Comparison of ENCODE assay signal across 8 mouse cellular contexts in the genomic region with DNA sequence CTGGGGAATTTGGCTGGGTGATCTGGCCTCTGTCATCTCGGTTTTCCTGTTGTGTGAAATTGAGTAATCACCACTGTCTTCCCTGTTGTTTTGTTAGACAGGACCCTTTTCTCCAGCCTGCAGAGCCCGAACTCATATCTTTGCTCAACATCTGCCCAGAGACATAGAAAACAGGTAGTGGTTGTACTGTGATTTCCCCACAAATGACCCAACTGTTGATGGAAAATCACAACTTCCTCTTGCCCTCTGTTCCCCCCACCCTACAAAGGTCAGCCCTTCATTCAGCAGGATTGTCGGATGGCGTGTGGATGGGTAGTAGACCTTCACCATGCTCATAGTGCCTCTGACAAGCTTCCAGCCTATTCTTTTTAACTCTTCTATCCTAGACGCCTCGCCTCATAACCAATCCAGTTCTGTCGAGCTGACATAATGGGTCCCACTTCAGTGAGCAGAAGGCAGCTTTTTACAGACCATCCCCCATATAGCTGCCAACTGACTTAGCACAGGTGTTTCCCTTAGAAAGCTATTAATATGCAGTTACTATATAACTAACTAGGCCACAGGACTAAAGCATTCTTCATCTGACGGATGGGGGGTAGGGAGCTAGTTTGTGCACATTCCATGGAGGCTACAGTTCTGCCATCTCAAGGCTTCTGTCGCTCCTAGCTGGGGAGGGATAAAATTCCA. TPM values are rescaled to one million over a fixed set of nuclear protein-coding genes. Genes with fewer than 3 reads are reported as not detected.
DNase-seq lines count a peak whose midpoint lies in the region; ATAC-seq and TF ChIP-seq lines count a peak whose summit lies in the region.
"Had no signal": no experiment of that assay in that cellular context is flagged by ENCODE, and none has a peak within 500 bp of the region (broad histone marks: within the 10 kb centered on the region; RNA-seq: fewer than 3 reads in every experiment).

No protein-coding gene starts in this region.

- H3K36me3 ChIP-seq in lung, embryonic 14.5 days (ENCODE audit: insufficient read depth), result peaks cover 26% of the 10 kb centered on the region
- peaks cover 39% of the 10 kb centered on the region for H3K36me3 ChIP-seq in kidney, embryonic 15.5 days

- no peak for TF ChIP-seq CTCF in lung, embryonic 14.5 days (IDR thresholded peaks at IDR 0.05; ENCODE audit: low read depth)
- no peak for TF ChIP-seq CTCF in lung, adult 2 months (IDR thresholded peaks at IDR 0.05; ENCODE audit: insufficient read depth, low read length)

- H3K4me3 ChIP-seq in lung, embryonic 14.5 days (ENCODE audit: low read depth, low read length), result no peak overlapping the region
- no peak overlapping the region for H3K4me3 ChIP-seq in lung, adult 2 months (replicated peaks; ENCODE audit: extremely low read depth, low read depth, low read length)
- no peak overlapping the region for H3K4me3 ChIP-seq in kidney, embryonic 15.5 days (replicated peaks)

- no peak for TF ChIP-seq POLR2A in lung, adult 2 months (IDR thresholded peaks at IDR 0.05; ENCODE audit: borderline replicate concordance, extremely low read depth, low read depth, low read length)

- H3K4me2 ChIP-seq in lung, embryonic 14.5 days, result 0 out of 2 replicates have a peak overlapping the region, but pooled peaks have one; percentile 18
- no peak overlapping the region for H3K4me2 ChIP-seq in kidney, embryonic 15.5 days
- H3K4me2 ChIP-seq: midbrain, embryonic 11.5 days had no signal

- H3K9ac ChIP-seq in lung, embryonic 14.5 days, result no peak overlapping the region
- no peak overlapping the region for H3K9ac ChIP-seq in kidney, embryonic 15.5 days

- H3K4me1 ChIP-seq in lung, embryonic 14.5 days (ENCODE audit: insufficient read depth), result peaks cover 13% of the 10 kb centered on the region
- H3K4me1 ChIP-seq in lung, adult 2 months (ENCODE audit: control insufficient read depth, insufficient read depth, low read length), result peaks cover 28% of the 10 kb centered on the region
- H3K4me1 ChIP-seq in kidney, embryonic 15.5 days, result peaks cover 37% of the 10 kb centered on the region

- H3K9me3 ChIP-seq in lung, embryonic 14.5 days (ENCODE audit: low read depth, low read length), result peaks cover 6% of the 10 kb centered on the region; the same call in 1 of the 2 replicates
- no peaks in the 10 kb centered on the region for H3K9me3 ChIP-seq in kidney, embryonic 15.5 days (replicated peaks)

- WGBS in lung, embryonic 14.5 days, result 61% methylated on average over 9 of the region's 9 CpGs
- 49% methylated on average over 9 of the region's 9 CpGs for WGBS in lung, adult 2 months
- 50% methylated on average over 9 of the region's 9 CpGs for WGBS in kidney, embryonic 15.5 days

- ATAC-seq in lung, embryonic 14.5 days (ENCODE audit: insufficient read depth), result peak; percentile 63
- peak; percentile 84 for ATAC-seq in granulocyte monocyte progenitor cell, adult 5-6 weeks (replicated peaks; ENCODE audit: poor library complexity, severe bottlenecking)
- peak; percentile 91 for ATAC-seq in kidney, embryonic 15.5 days (replicated peaks; ENCODE audit: low FRiP score)
- ATAC-seq in megakaryocyte-erythroid progenitor cell, adult 5-6 weeks (replicated peaks; ENCODE audit: low FRiP score, low TSS enrichment, poor library complexity, severe bottlenecking), result peak; percentile 35; the same call in 1 of the 2 replicates

- peak overlapping the region; percentile 73 for H3K27ac ChIP-seq in lung, embryonic 14.5 days (ENCODE audit: low read depth)
- H3K27ac ChIP-seq in kidney, embryonic 15.5 days, result peak overlapping the region; percentile 90

- peak; percentile 39 for DNase-seq in lung, embryonic 14.5 days
- no peak for DNase-seq in lung, adult 2 months
- DNase-seq in layer of hippocampus, adult 18-20 months (ENCODE audit: low spot score in 2 of 2), result no peak
- DNase-seq in layer of hippocampus, postnatal 14 days (ENCODE audit: low spot score in 2 of 2), result no peak

- H3K27me3 ChIP-seq in lung, embryonic 14.5 days (ENCODE audit: insufficient read depth, low read length), result no peaks in the 10 kb centered on the region
- no peaks in the 10 kb centered on the region for H3K27me3 ChIP-seq in kidney, embryonic 15.5 days

RNA-seq across cellular contexts. Expression of gene St3gal6, which starts 42.7 kb away (rescaled TPM):
- 26.6 and 30.2 TPM in 2 replicates for polyA plus RNA-seq in lung, embryonic 14.5 days (2014; fragmentation: Nextera tagmentation; extraction: Ambion mirVana)
- polyA plus RNA-seq in lung, adult 2 months (2012; rRNA removed), result 38.8 and 60.1 TPM in 2 replicates
- total RNA-seq in granulocyte monocyte progenitor cell, adult 5-6 weeks (2014; fragmentation: Nextera tagmentation), result not detected in 2 replicates
- total RNA-seq in granulocyte monocyte progenitor cell, adult 5-6 weeks (2017), result 0.73 TPM in 1 of 2 replicates, not detected in the other
- polyA plus RNA-seq in kidney, embryonic 15.5 days (2015; fragmentation: Nextera tagmentation; extraction: Ambion mirVana), result 71.9 and 75.2 TPM in 2 replicates
- 40.1 and 61.6 TPM in 2 replicates for total RNA-seq in megakaryocyte-erythroid progenitor cell, adult 5-6 weeks (2014; fragmentation: Nextera tagmentation)
- total RNA-seq in megakaryocyte-erythroid progenitor cell, adult 5-6 weeks (2017), result 39.9 and 44.9 TPM in 2 replicates
- 10 to 100 TPM; 13.8 to 14.1 TPM for total RNA-seq in layer of hippocampus, adult 18-20 months (2021)
- 10 to 100 TPM; 16.1 to 20.4 TPM for total RNA-seq in layer of hippocampus, postnatal 14 days (2021)

Comparison
In these comparisons a context has a peak if more than half of its experiments do, and no peak if none do; other contexts are left out.
1. ATAC-seq: peak in every context shown above with its lines; median percentile 91 in kidney, embryonic 15.5 days; 84 in granulocyte monocyte progenitor cell, adult 5-6 weeks; 63 in lung, embryonic 14.5 days; 35 in megakaryocyte-erythroid progenitor cell, adult 5-6 weeks.
2. RNA of gene St3gal6, which starts 42.7 kb away (total RNA-seq): 39.9 to 61.6 TPM in megakaryocyte-erythroid progenitor cell, adult 5-6 weeks, 16.1 to 20.4 TPM in layer of hippocampus, postnatal 14 days and 13.8 to 14.1 TPM in layer of hippocampus, adult 18-20 months; 0.73 TPM in granulocyte monocyte progenitor cell, adult 5-6 weeks; every median in the first group is over 4 times any median in the second.